Mouse (Mus musculus) lung, postnatal 25 days (tissue): Measurements from ENCODE around the gene Slit2.

Source experiments
- DNase-seq: peaks from one replicate; pipeline ENCODE4 v3.0.0; 2022; ENCODE audit warnings: low spot score

Slit2 gene

DNA sequence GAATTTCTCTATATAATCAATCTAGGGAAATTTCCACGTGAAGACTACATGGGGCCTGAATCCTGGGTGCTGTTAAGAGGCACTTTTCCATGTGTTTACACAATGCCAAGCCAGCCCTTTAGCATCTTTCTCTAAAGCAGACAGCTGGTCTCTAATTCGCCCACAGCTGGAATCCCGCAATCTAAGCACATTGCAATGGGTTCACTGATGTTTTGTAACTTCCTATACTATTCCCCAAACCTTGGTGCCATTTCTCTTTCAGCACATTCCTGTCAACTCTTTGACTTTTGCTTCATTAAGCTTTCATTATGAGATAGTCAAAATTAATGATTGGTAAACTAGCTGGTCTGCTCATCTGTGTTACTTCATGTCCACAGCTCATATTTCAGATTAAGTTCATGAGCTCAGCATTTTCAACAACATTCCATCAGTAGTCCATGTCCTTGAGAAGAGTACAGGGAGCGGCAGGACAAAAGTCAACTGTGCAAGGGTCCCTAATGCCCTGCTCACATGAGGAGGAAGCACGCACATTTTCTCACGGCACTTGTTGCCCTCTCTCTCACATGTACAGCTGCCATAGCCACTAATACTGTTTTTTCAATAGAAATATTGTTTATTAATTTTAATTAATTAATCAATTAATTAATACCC is 247.6 kb downstream of the Slit2 start:
- no peak for DNase-seq

GRCm38 (mm10) chr5:48234728-48235127 is 251.8 kb downstream of the Slit2 start:
- DNase-seq, result no peak

GRCm38 (mm10) chr5:48235270-48235669 is 252.3 kb downstream of the Slit2 start:
- no peak for DNase-seq

GRCm38 (mm10) chr5:48240751-48241150 is 257.8 kb downstream of the Slit2 start:
- DNase-seq, result peak; percentile 16

DNA sequence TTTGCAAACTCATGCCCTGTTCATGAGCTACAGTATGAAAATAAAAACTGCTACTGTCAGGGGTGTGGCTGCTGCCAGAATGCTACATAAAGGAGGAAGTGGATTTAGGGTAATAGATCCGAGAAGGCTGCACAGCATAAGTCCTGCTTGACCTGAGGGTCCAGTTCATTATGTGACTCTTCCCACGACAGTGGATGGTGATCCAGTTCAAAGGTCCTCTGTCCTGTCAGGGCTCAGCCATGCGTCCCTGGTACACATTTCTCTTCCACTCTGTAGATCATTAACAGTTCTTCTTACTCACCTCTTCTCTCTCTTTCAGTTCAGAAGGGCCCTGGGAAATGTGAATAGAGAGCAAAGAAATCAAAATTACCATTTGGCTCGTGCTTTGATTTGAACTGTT is 265.4 kb downstream of the Slit2 start:
- DNase-seq, result no peak

DNA sequence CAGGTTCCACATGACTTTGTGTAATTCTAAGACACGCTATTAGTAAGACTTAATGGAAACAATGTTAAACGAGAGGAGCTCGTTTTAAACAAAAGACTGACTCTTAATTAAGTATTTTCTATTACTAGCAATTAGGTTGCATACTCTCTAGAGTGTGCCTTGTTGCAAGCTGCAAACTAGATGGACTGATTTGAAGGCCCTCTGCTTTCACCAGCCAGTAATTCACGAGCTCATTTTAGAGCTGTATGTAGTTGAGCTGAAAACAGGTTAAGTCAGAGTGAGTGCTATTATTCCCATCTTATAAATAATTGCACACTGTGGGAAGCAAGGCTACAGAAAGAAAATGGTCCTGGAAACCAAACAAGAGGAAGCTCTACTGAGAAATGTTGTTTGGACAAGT is 294.6 kb downstream of the Slit2 start:
- DNase-seq, result no peak

DNA sequence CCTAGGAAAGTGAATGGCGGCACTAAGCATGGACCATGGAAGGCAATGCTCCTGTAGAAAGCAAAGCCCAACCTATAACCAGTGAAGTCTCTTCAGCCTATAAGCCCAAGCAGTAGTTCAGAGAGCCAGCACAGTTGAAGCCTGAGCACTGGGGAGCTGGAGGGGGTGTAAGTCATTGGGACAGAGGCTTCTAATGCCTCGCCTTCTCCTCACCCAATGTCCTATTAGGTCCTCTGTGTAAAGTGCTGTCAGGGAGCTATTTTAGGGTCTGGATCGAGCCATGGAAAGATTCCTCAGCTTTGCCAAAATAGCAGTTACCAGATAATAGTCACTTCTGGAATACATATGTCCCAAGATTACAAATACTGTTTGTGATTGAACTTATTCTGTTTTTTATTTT is 318.2 kb downstream of the Slit2 start:
- peak; percentile 4 for DNase-seq

GRCm38 (mm10) chr5:48315057-48315602 is 332.2 kb downstream of the Slit2 start:
- peak; percentile 40 for DNase-seq

- DNase-seq, result no peak
Measured at GRCm38 (mm10) chr5:48320597-48320996, 337.7 kb downstream of the Slit2 start.

DNA sequence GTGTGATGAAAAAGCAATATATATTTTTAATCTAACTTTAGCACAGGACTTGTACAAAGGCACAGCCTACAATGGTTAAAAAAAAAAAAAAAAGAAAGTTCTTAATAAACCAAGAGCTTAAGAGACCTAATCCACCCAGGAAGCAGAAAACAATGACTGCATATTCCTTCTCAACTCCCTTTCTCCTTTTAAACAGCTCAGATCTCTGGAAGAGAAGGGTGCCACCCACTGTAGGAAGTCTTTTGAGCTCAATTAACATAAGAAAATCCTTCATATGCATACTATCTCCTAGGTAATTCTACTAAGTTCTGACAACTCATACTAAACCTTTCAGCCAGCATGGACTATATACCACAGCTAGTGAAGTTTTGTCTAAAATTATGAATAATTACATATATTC is 343.3 kb downstream of the Slit2 start:
- no peak for DNase-seq

DNA sequence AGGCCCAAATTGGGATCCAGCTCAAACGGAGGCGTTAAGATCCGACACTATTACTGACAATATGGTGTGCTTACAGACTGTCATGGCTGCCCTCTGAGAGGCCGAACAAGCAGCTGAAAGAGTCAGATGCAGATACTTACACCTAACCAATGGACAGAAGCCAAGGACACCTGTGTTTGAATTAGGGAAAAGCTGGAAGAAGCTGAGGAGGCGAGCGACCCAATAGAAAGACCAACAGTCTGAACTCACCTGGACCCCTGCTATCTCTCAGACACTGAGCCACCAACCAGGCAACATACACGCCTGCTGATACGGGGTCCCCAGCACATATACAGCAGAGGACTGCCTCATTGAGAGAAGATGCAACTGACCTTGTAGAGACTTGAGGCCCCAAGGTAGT is 344.7 kb downstream of the Slit2 start, which contains the start of gene 5730480H06Rik:
TSS of gene 5730480H06Rik (plus strand) at position 301 of the 400 bp plus-strand sequence.
- DNase-seq, result no peak

DNA sequence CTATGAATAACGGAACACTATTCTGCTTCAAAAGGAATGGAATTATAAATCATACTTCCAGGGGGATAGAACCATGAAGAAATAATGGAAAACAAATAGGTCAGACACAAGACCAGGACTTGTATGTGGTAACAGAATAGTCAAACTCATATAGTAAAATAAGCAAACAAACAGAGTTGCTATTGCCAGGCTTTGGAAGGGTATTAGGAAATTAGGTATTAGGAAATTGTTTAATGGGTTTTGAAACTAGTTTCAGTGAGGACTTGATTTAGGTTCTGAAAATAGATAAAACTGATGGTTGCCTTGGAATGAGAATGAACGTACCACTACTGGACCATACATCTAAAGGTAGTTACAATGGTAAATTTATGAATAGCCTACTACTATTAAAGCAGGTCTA is 346.8 kb downstream of the Slit2 start:
- DNase-seq, result no peak

GRCm38 (mm10) chr5:48330817-48331216 is 347.9 kb downstream of the Slit2 start:
- DNase-seq, result no peak

DNA sequence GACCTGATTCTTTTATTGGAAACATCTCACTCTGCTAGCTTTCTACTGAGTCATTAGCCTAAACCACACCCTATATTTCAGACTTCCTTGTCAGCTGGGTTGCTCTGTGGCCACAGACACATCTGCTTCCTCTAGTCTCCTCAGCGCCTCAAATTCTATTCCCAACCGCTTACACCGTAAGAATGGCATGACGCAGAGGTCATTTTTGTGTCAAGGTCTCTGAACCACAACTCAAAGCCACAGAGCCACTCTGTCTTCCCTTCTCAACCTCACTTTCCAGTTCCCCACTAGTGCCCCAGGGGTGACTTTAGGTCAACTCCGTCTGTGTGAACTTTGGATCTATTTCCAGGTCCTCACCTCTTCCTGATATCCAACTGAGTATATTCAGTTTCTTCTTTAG is 348.5 kb downstream of the Slit2 start:
- no peak for DNase-seq

- no peak for DNase-seq
Measured at GRCm38 (mm10) chr5:48333407-48333806, 350.5 kb downstream of the Slit2 start.

GRCm38 (mm10) chr5:48333884-48334513 is 351.1 kb downstream of the Slit2 start:
- no peak for DNase-seq

DNA sequence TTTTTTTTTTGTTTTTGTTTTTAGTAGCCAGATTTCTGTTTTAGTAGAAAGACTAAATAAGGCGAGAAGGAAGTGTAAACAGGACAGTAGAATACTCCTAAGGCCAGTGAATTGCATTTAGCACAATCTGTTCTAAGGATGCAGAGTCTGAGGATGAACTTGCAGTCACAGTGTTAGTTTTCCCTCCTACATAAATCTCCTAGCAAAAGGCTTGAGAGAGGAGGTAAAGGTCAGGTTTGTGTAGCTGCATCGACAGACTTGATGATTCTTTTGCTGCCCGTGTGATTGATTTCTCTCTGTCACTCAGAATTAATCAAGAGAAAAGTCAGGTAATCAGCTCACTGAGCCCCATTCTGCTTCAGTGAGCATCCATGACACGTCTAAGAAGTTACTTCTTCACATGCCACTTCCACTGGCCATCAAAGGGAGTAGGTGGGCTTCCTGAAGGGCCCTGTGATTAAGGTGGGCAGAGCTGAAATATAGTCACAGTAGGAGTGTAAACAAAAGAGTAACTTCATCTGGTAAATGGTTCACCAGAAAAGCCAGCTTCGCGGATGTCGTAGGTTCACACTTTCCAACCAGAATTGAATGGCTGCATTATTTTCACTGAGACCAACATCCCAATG is 358.0 kb downstream of the Slit2 start:
- no peak for DNase-seq

DNA sequence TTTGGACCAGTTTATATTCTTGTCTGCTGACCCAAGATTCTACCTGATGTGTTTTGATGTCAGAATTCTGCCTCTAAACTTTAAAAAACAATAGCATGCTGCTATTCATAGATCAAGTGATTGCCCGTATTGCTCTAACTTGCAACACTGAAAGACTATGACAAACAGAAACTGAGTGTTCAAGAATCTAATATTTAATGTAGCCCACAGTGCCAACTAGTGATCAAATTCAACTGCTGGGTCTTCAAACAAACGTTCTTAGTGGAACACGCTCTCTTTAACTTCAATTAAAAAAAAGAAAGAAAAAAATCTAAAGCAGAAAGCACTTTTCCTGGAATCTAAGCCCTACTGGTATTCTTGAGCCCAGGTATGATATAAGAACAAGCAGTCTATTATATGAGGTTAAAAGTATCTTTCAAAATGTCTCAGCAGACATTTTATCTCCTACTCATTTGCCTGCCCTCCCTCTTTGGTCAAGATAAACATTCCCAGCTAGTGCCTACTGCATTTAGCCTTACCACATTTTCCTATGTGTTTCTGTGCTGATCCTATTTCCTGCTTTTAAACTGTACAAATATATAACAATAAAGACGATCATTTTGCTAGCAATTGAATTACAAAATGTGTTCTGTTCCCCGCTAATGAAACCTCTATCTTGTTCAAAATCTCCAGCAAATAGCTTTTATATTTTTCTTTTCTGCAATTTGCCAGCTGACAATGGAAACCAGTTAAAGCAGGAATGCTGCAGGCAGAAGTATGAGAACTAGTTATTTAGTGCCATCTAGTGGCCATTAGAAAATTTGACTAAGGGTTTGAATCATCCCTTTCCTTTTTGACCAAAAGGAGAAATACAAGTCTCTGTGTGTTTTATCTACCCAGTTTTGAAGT is 362.4 kb downstream of the Slit2 start:
- DNase-seq, result peak; percentile 24

DNA sequence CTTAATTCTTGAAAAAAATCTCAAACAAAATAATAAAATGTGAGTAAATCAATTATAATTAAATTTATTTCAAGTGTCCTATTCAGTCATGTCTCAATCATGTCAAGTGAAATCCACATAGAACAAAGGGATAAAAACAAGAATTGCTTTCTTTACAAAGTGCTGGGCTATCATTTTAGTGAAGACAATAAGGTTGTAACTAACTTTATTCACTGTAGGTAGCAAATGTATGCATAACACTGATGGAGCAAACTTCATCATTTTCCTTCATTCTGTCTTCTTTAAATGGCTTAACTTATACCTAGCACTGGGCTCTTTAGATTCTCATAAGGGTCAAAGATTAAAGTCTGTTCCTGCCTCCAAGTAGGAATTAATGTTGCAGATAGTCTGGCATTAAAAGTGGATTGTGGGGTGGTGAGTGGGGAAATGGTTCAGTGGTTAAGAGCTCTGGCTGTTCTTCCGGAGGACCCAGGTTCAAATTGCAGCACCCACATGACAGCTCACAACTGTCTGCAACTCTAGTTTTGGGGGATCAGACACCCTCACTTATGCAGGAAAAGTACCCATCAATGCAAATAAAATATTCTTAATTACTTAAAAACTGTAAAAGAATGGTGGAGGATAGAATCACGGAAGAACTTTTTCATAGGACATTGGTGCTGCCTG is 363.2 kb downstream of the Slit2 start:
- DNase-seq, result no peak

GRCm38 (mm10) chr5:48349309-48349708 is 366.4 kb downstream of the Slit2 start:
- DNase-seq, result no peak
